Mouse (Mus musculus) lung, postnatal 0 days (tissue): ENCODE measurements at regions not wholly inside any gene's neighbourhood (a gene's known extent, or its start where the extent isn't known, plus 50 kb on each side); places are given as distances from the start of the nearest gene placed in this dataset.

Experiments used
- ATAC-seq: fragments of 200-750 bp; cut with Nextera tagmentation; 2 replicates; pipeline ENCODE4 v1.8.0; 2017; ENCODE audit warnings: moderate library complexity
- DNase-seq: peaks from one replicate; pipeline ENCODE4 v3.0.0-alpha.2; 2016; ENCODE audit warnings: low spot score
- H3K27ac ChIP-seq: fragments of 300-500 bp; sonication (generic); 2 replicates; pipeline ENCODE4 v1.5.1; 2014; ENCODE audit warnings: antibody characterized with exemption, mild to moderate bottlenecking, low read length, mixed read lengths
- H3K27me3 ChIP-seq: fragments of 300-500 bp; sonication (generic); replicated peaks from 2 replicates; pipeline ENCODE4 v1.6.1; 2014; ENCODE audit warnings: low read length, mixed read lengths; ENCODE audit not compliant: insufficient read depth
- H3K36me3 ChIP-seq: fragments of 300-500 bp; sonication (generic); 2 replicates; pipeline ENCODE4 v1.6.1; 2014; ENCODE audit warnings: low read length, mixed read lengths; ENCODE audit not compliant: insufficient read depth
- H3K4me1 ChIP-seq: fragments of 300-500 bp; sonication (generic); 2 replicates; pipeline ENCODE4 v1.6.1; 2014; ENCODE audit warnings: antibody characterized with exemption, low read depth, low read length, mixed read lengths; ENCODE audit not compliant: insufficient read depth
- H3K4me2 ChIP-seq: fragments of 300-500 bp; sonication (generic); replicated peaks from 2 replicates; pipeline ENCODE4 v1.6.1; 2014; ENCODE audit warnings: low read depth, mild to moderate bottlenecking, low read length, moderate library complexity, mixed read lengths
- H3K4me3 ChIP-seq: fragments of 300-500 bp; sonication (generic); 2 replicates; pipeline ENCODE4 v1.5.1; 2014; ENCODE audit warnings: low read depth, low read length
- H3K9ac ChIP-seq: fragments of 300-500 bp; sonication (generic); replicated peaks from 2 replicates; pipeline ENCODE4 v1.6.1; 2014; ENCODE audit warnings: low read depth, mild to moderate bottlenecking
- H3K9me3 ChIP-seq: fragments of 300-500 bp; sonication (generic); 2 replicates; pipeline ENCODE4 v1.6.1; 2016; ENCODE audit warnings: low read length, mixed read lengths
- CTCF ChIP-seq: IDR thresholded peaks from 2 replicates; pipeline ENCODE4 v1.5.1; 2016; ENCODE audit warnings: antibody characterized with exemption, mild to moderate bottlenecking
- EP300 ChIP-seq: IDR thresholded peaks from 2 replicates; pipeline ENCODE4 v1.6.1; 2016; ENCODE audit warnings: antibody characterized with exemption, mild to moderate bottlenecking, control low read depth
- WGBS: fragments of 180-500 bp; shearing (Covaris S2); extraction: QIAGEN DNeasy Blood & Tissue Kit; methylation state at CpG from one replicate; pipeline ENCODE4 v1.1.7; 2014; 5-methylcytosine and 5-hydroxymethylcytosine counted together

- no peaks in the 10 kb centered on the region for H3K27me3 ChIP-seq
- H3K4me1 ChIP-seq: no peaks in the 10 kb centered on the region
- no peaks in the 10 kb centered on the region for H3K36me3 ChIP-seq
- no peak for TF ChIP-seq CTCF
- TF ChIP-seq EP300: no peak
- no peak for ATAC-seq
- H3K27ac ChIP-seq: no peak overlapping the region
- DNase-seq: no peak
- H3K9me3 ChIP-seq: no peaks in the 10 kb centered on the region
- H3K9ac ChIP-seq: no peak overlapping the region
- WGBS: 66% methylated on average over 7 of the region's 7 CpGs
- no peak overlapping the region for H3K4me3 ChIP-seq
- H3K4me2 ChIP-seq: no peak overlapping the region
Observed at GRCm38 (mm10) chr2:168343705-168344104, 62.2 kb upstream of the Kcng1 start.

GRCm38 (mm10) chr2:168338819-168339218 is 57.3 kb upstream of the Kcng1 start:
- Histone ChIP-seq H3K27ac (no peak overlapping the region), H3K4me1 (no peaks in the 10 kb centered on the region; the same call in none of the 2 replicates), H3K9me3 (no peaks in the 10 kb centered on the region), H3K36me3 (no peaks in the 10 kb centered on the region), H3K27me3 (no peaks in the 10 kb centered on the region), H3K4me2 (no peak overlapping the region), H3K4me3 (no peak overlapping the region), H3K9ac (no peak overlapping the region)
- WGBS: 79% methylated on average over 6 of the region's 6 CpGs
- DNase-seq: no peak
- TF ChIP-seq EP300 (no peak), CTCF (no peak)
- no peak for ATAC-seq

GRCm38 (mm10) chr2:168338382-168338781 is 56.8 kb upstream of the Kcng1 start:
- Histone ChIP-seq H3K36me3 (no peaks in the 10 kb centered on the region), H3K4me3 (no peak overlapping the region), H3K9ac (no peak overlapping the region), H3K27me3 (no peaks in the 10 kb centered on the region), H3K4me1 (no peaks in the 10 kb centered on the region; the same call in none of the 2 replicates), H3K4me2 (no peak overlapping the region), H3K9me3 (no peaks in the 10 kb centered on the region), H3K27ac (no peak overlapping the region)
- no peak for TF ChIP-seq EP300
- no peak for TF ChIP-seq CTCF
- no peak for DNase-seq
- 54% methylated on average over 4 of the region's 4 CpGs for WGBS
- no peak for ATAC-seq

- H3K36me3 ChIP-seq: no peaks in the 10 kb centered on the region
- peak; percentile 85 for DNase-seq
- no peak overlapping the region for H3K9ac ChIP-seq
- no peak overlapping the region for H3K4me3 ChIP-seq
- 39% methylated on average over 3 of the region's 3 CpGs for WGBS
- peak overlapping the region; percentile 59 for H3K27ac ChIP-seq
- ATAC-seq: peak; percentile 74
- H3K4me2 ChIP-seq: no peak overlapping the region
- H3K4me1 ChIP-seq: no peaks in the 10 kb centered on the region; the same call in none of the 2 replicates
- peak; percentile 89 for TF ChIP-seq EP300
- TF ChIP-seq CTCF: no peak
- no peaks in the 10 kb centered on the region for H3K9me3 ChIP-seq
- H3K27me3 ChIP-seq: no peaks in the 10 kb centered on the region
Observed at GRCm38 (mm10) chr2:168337611-168338010, 56.1 kb upstream of the Kcng1 start.

GRCm38 (mm10) chr2:168335739-168336385 is 54.3 kb upstream of the Kcng1 start:
- no peak overlapping the region for H3K4me2 ChIP-seq
- DNase-seq (no peak), ATAC-seq (no peak)
- no peaks in the 10 kb centered on the region for H3K36me3 ChIP-seq
- WGBS: 78% methylated on average over 11 of the region's 11 CpGs
- no peak overlapping the region for H3K4me3 ChIP-seq
- TF ChIP-seq CTCF (no peak), EP300 (no peak)
- H3K27ac ChIP-seq: no peak overlapping the region
- no peaks in the 10 kb centered on the region for H3K27me3 ChIP-seq
- no peaks in the 10 kb centered on the region for H3K9me3 ChIP-seq
- H3K9ac ChIP-seq: no peak overlapping the region
- H3K4me1 ChIP-seq: no peaks in the 10 kb centered on the region; the same call in none of the 2 replicates

- no peaks in the 10 kb centered on the region; the same call in none of the 2 replicates for H3K4me1 ChIP-seq
- H3K27me3 ChIP-seq: no peaks in the 10 kb centered on the region
- no peak for TF ChIP-seq CTCF
- TF ChIP-seq EP300: no peak
- WGBS: 22% methylated on average over 9 of the region's 9 CpGs
- no peak overlapping the region for H3K9ac ChIP-seq
- ATAC-seq (no peak), DNase-seq (no peak)
- H3K4me3 ChIP-seq: no peak overlapping the region
- no peak overlapping the region for H3K27ac ChIP-seq
- no peaks in the 10 kb centered on the region for H3K36me3 ChIP-seq
- no peaks in the 10 kb centered on the region for H3K9me3 ChIP-seq
- no peak overlapping the region for H3K4me2 ChIP-seq
Observed at GRCm38 (mm10) chr2:168334241-168334588, 52.7 kb upstream of the Kcng1 start.
